Mouse (Mus musculus) frontal cortex, adult 2 months (tissue): ENCODE data around the gene Galns. TPM values are rescaled to one million over a fixed set of nuclear protein-coding genes. Genes with fewer than 3 reads are reported as not detected.

Source experiments
- DNase-seq, 2 experiments: peaks; one replicate each; pipeline ENCODE4 v3.0.0; 2022; ENCODE audit warnings: low spot score in 1 of 2; ENCODE audit errors: extremely low spot score in 1 of 2
- polyA plus RNA-seq: library from polyadenylated mRNA; depleted of rRNA; stranded (reverse); fragments of >200 nt; gene quantifications from 2 replicates; pipeline ENCODE4 v1.2.3, GENCODE M21; 2012; rRNA removed

Gene Galns
- polyA plus RNA-seq, 1 experiment, result 9.5 TPM

DNA sequence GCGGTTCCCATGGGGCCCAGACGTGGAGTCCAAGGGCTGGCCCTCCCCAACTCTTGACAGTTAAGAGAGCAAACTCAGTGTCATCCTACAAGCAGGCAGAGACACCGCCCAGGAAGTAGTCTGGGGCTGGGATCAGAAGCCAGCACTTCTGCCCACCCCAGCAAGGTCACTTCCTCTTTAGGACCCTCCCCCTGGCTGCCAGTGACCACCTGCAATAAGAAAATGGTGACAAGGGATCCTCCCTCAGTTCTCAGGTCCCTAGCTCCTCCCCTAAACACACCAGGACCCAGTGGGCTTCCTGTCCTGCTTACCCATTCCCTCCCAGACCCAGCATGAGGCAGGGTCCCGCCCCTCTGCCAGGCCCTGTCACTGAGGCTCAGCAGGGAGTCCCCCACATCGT, 63.4 kb downstream of the Galns start:
- no peak for DNase-seq

DNA sequence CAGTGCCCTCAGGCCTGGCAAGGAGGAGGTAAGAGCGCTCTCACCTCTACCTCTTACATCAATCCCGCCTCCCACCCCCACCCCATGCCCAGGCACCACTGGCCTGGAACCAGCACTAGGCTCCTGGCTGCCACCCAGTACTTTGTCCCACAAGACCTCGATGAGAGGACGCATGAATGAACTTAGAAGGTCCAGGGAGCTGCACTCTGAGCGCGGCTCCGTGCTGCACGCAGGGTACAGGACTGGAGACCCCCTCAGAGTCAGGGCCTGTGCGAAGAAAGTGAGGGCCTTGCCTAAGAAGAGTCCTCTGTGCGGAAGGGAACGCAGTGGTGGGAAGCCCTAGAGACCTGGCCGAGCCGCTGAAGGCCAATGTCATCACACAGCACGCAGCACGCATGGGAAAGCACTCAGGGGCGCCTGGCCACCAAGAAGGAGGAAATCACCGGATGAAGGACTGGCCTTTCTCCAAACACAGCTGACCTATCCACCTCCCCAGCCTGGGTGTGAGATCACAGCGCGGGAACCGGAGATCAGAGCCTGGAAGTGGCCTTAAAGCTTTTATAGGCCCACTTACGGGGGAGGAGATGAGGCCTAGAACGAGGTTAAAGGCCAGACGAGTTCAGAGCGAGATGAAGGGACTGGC, 64.3 kb downstream of the Galns start:
- no peak for DNase-seq

DNA sequence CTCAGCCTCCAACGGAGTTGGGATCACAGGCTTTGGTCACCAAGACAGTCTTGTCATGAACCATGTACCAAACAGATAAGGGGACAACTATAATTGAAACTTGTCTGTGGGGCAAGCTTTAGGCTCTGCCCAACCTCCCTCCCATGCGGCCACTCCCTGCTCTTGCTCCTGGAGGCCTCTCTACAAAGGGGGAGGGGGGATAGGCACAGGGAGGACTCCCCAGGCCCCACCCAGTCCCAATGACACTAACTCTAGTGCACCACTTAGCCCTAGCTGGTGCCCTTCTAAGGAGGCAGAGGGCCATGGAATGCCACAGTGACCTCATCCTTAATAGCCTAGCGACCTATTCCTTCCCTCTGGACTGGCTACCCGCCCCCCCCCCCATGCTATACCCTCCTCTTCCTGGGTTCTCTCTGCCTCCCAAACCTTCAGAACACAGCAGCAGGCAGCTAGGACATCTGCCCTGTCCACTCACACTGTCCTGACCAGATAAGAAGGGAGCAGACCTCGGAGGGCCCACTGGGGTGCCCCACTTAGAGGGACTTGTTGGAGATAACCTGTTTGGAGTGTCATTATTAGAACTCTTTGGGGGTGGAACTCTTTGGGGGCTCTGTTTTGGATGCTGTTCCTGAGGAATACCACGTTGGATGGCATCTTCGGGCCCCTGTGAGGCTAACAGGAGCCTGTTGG, 65.1 kb downstream of the Galns start:
- no peak for DNase-seq

DNA sequence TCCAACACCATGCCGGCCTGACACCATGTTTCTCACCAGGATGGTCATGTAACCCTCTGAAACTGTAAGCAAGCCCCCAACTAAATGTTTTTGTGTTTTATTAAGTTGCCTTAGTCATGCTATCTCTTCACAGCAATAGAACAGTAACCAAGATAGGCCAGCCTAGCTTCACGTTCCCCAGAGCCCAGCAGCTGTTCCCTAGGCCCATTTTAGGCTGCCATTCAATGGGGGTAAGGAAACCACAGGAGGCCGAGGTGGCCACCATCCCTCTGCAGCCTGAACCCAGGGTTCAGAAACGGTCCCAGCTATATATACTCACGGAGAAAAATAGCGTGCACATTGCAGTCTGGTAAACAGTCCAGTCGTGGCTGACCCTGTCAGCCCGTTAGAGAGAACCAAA, 67.1 kb downstream of the Galns start:
- no peak for DNase-seq

DNA sequence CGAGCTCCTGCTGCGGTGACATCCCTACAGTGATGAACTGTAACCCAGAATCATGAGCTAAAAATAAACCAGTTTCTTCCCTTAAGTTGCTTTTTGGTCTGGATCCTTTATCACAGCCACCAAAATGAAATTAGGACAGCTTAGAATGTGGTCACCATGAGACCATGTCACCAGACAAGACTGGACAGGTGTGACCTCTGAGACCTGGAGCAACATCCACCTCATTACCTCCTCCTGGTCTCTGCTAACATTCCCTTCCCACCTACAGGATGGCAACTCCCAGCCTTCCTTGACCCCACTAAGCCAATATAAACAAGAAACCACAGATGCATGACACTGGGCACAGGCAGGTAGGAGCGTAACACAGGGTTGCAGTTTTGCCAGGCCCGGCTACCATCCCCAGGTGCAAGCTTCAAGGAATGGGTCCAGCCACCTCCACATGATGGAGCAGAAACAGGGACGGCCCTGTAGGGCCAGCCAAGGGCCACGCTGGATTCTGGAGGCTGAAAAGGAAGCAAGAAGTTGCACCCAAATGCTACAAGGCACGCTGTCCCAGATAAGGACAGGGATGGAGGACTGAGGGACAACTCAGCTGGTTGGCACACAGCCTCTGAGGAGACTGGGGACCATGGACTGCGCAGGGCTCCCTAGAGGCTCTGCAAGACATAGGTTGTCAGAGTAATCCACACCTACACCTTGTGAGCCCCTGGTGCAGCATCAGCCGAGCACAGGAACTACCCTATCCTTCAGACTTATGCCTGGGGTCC, 72.8 kb downstream of the Galns start:
- DNase-seq, result no peak

DNA sequence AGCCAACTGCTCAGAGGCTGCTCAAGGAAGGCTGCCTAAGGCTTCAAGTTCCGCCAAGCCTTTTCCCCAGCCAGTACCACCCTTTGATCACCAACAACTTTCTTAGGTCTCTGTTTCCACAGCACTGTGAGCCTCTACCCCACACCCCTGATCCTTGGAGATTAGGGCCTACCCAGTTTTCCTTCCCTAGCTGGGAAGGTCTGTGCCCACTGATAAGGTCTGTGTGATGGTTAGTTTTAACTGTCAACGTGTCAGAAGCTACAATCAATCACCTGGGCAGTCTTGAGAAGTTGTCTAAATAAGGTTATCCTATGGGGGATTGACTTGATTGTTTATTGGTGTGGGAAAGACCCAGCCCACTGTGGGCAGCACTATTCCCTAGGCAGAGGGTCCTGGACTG, 73.5 kb downstream of the Galns start:
- DNase-seq, result no peak

DNA sequence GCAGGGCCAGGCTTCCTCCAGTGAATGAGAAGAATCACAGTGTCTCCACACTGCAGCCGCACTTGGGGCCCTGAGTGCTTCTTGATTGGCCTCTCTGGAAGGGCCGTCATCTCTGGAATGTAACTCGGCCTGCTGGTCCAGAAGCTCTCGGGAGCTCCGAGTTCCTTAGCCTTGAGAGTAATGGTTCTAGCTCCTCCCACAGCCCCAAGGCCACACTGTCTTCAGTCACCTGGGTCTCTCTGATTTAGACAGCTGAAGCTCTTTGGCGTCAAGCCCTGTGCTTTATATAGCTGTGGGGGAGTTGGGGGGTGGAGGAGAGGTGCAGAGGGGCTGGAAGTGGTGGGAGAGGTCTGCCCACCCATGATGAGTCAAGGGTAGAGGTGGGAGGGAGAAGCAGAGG, 74.2 kb downstream of the Galns start:
- peak in 1 of 2 experiments; percentile 28 for DNase-seq

DNA sequence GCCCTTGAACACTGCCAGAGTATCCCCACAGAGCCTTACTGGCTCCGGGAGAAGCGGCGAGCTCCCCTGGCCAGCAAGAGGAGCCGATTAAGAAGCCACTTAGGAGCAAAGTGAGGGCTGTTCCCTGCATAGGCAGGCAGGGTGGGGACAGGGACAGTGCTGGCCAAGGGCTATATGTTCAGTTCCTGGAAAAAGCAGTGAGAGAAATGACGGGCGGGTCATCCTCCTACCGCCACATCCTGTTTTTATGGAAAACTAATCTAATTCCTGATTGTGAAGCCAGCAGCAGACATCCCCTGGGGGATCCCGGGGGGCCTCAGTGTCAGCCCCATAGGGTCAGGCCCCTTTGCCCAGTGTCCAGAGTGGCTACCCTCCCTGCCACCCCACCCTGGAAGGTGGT, 80.0 kb downstream of the Galns start:
- DNase-seq, result no peak

DNA sequence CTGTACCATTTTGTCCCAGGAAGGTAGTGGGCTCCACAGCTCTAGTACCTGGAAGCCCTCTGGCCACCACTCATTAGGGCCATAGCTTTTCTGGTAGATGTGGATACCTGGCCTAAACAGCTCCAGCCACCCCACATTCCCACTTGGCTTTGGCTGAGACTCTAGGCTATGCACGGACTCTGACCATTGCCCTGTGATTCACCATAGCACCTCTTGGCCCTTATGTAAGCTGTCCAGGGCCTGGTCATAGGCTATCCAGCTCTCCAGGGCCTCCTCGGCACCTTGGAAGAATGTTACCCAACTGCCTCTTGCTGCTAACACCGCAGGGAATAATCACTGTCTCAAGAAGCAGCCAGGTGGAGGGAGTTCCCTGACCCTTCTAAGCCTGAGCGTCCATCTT, 82.1 kb downstream of the Galns start:
- no peak for DNase-seq

Other genes starting within 250 kb of the Galns start
- 35.1 and 36.1 TPM in 2 replicates for gene Zc3h18, start 234.9 kb downstream of the Galns start, polyA plus RNA-seq
- 0.46 and 1.0 TPM in 2 replicates for gene Il17c, start 189.4 kb downstream of the Galns start, polyA plus RNA-seq
- gene Cyba, start 178.5 kb downstream of the Galns start, polyA plus RNA-seq, result 19.4 and 21.5 TPM in 2 replicates
- gene Mvd, start 168.0 kb downstream of the Galns start, polyA plus RNA-seq, result 31.2 and 35.9 TPM in 2 replicates
- gene Snai3, start 150.7 kb downstream of the Galns start, polyA plus RNA-seq, result 0.22 and 0.57 TPM in 2 replicates
- gene Rnf166, start 135.4 kb downstream of the Galns start, polyA plus RNA-seq, result 62.3 and 86.3 TPM in 2 replicates
- 40.2 and 51.2 TPM in 2 replicates for gene Ctu2, start 135.3 kb downstream of the Galns start, polyA plus RNA-seq
- 7.4 and 9.1 TPM in 2 replicates for gene Piezo1, start 60.1 kb downstream of the Galns start, polyA plus RNA-seq
- 2.4 and 2.5 TPM in 2 replicates for gene Cdt1, start 43.4 kb downstream of the Galns start, polyA plus RNA-seq
- 66.0 and 67.4 TPM in 2 replicates for gene Aprt, start 34.6 kb downstream of the Galns start, polyA plus RNA-seq
- gene Trappc2l, start 177 bp upstream of the Galns start, polyA plus RNA-seq, result 130 and 153 TPM in 2 replicates
- not detected in 2 replicates for gene Pabpn1l, start 11.3 kb upstream of the Galns start, polyA plus RNA-seq
- 7.7 and 8.6 TPM in 2 replicates for gene Cbfa2t3, start 87.6 kb upstream of the Galns start, polyA plus RNA-seq
- gene Acsf3, start 164.0 kb upstream of the Galns start, polyA plus RNA-seq, result 21.0 and 21.1 TPM in 2 replicates
- 1.1 and 1.6 TPM in 2 replicates for gene Cdh15, start 236.5 kb upstream of the Galns start, polyA plus RNA-seq